8 mouse cellular contexts compared by ENCODE assay signal in genomic region chr7:27308821-27309549, GRCm38 (mm10). TPM values are rescaled to one million over a fixed set of nuclear protein-coding genes. Genes with fewer than 3 reads are reported as not detected.
A peak's percentile ranks its signal among the peaks of the same experiment; 100 is the strongest.
DNase-seq lines count a peak whose midpoint lies in the region; ATAC-seq lines count a peak whose summit lies in the region.

No protein-coding gene starts in this region.

- H3K4me2 ChIP-seq in embryonic facial prominence, embryonic 15.5 days (replicated peaks), result peak overlapping the region; percentile 46
- peak overlapping the region; percentile 59 for H3K4me2 ChIP-seq in kidney, embryonic 16.5 days (replicated peaks; ENCODE audit: low read depth, low read length)
- peak overlapping the region; percentile 48 for H3K4me2 ChIP-seq in midbrain, embryonic 14.5 days (ENCODE audit: low read length)

- H3K4me1 ChIP-seq in embryonic facial prominence, embryonic 15.5 days, result peaks cover 14% of the 10 kb centered on the region
- H3K4me1 ChIP-seq in kidney, embryonic 16.5 days (ENCODE audit: insufficient read depth, low read length), result peaks cover 12% of the 10 kb centered on the region; the same call in 1 of the 2 replicates
- 0 out of 2 replicates have a peak, but pooled peaks cover 10% of the 10 kb centered on the region for H3K4me1 ChIP-seq in midbrain, embryonic 14.5 days (ENCODE audit: control insufficient read depth, insufficient read depth, low read length)

- WGBS in embryonic facial prominence, embryonic 15.5 days, result 8% methylated on average over 28 of the region's 28 CpGs
- WGBS in kidney, embryonic 16.5 days, result 9% methylated on average over 28 of the region's 28 CpGs
- 15% methylated on average over 28 of the region's 28 CpGs for WGBS in midbrain, embryonic 14.5 days

- peak overlapping the region; percentile 29 for H3K4me3 ChIP-seq in embryonic facial prominence, embryonic 15.5 days (replicated peaks)
- peak overlapping the region; percentile 42 for H3K4me3 ChIP-seq in kidney, embryonic 16.5 days (ENCODE audit: low read length)
- peak overlapping the region; percentile 14; the same call in 1 of the 2 replicates for H3K4me3 ChIP-seq in midbrain, embryonic 14.5 days (replicated peaks; ENCODE audit: low read depth, low read length)

- peaks cover 21% of the 10 kb centered on the region for H3K36me3 ChIP-seq in embryonic facial prominence, embryonic 15.5 days
- peaks cover 9% of the 10 kb centered on the region for H3K36me3 ChIP-seq in kidney, embryonic 16.5 days (ENCODE audit: insufficient read depth, low read length)
- no peaks in the 10 kb centered on the region for H3K36me3 ChIP-seq in midbrain, embryonic 14.5 days (ENCODE audit: control insufficient read depth, insufficient read depth, low read length)

- DNase-seq in heart, adult 11 months, result peak; percentile 96
- DNase-seq in heart, postnatal 10 days, result no peak
- peak; percentile 40 for DNase-seq in midbrain, embryonic 14.5 days
- DNase-seq in left cerebral cortex, postnatal 10 days (ENCODE audit: extremely low spot score in 1 of 2, low spot score in 2 of 2), result no peak
- DNase-seq in layer of hippocampus, postnatal 36 days, result no peak
- no peak for DNase-seq in gastrocnemius, postnatal 10 days

- no peak for ATAC-seq in embryonic facial prominence, embryonic 15.5 days (ENCODE audit: insufficient number of reproducible peaks, low FRiP score, low TSS enrichment, low read depth)
- peak; percentile 43 for ATAC-seq in kidney, embryonic 16.5 days (ENCODE audit: low FRiP score, low TSS enrichment)
- ATAC-seq in midbrain, embryonic 14.5 days (ENCODE audit: low FRiP score, low TSS enrichment), result no peak

- H3K9ac ChIP-seq in embryonic facial prominence, embryonic 15.5 days, result no peak overlapping the region
- no peak overlapping the region; the same call in 1 of the 2 replicates for H3K9ac ChIP-seq in kidney, embryonic 16.5 days (replicated peaks; ENCODE audit: low read length)
- H3K9ac ChIP-seq in midbrain, embryonic 14.5 days (replicated peaks; ENCODE audit: low read length), result no peak overlapping the region

- peaks cover 5% of the 10 kb centered on the region; the same call in 1 of the 2 replicates for H3K27me3 ChIP-seq in embryonic facial prominence, embryonic 15.5 days
- no peaks in the 10 kb centered on the region; the same call in 1 of the 2 replicates for H3K27me3 ChIP-seq in kidney, embryonic 16.5 days (ENCODE audit: insufficient read depth, low read length)
- peaks cover 4% of the 10 kb centered on the region; the same call in 1 of the 2 replicates for H3K27me3 ChIP-seq in midbrain, embryonic 14.5 days (ENCODE audit: control insufficient read depth, insufficient read depth, low read length)

- intact Hi-C loops in heart, postnatal 10 days (cut with DNase I), result no loop called here
- intact Hi-C loops in left cerebral cortex, postnatal 10 days (cut with DNase I), result no loop called here

- H3K27ac ChIP-seq in embryonic facial prominence, embryonic 15.5 days (replicated peaks), result peak overlapping the region; percentile 40; the same call in 1 of the 2 replicates
- H3K27ac ChIP-seq in kidney, embryonic 16.5 days (ENCODE audit: low read length), result 0 out of 2 replicates have a peak overlapping the region, but pooled peaks have one; percentile 5
- H3K27ac ChIP-seq in midbrain, embryonic 14.5 days (replicated peaks; ENCODE audit: low read depth, low read length), result no peak overlapping the region

- H3K9me3 ChIP-seq in embryonic facial prominence, embryonic 15.5 days (replicated peaks), result peaks cover 7% of the 10 kb centered on the region; the same call in 1 of the 2 replicates
- peaks cover 9% of the 10 kb centered on the region for H3K9me3 ChIP-seq in kidney, embryonic 16.5 days (ENCODE audit: low read length)
- H3K9me3 ChIP-seq in midbrain, embryonic 14.5 days (ENCODE audit: control insufficient read depth, low read length), result peaks cover 4% of the 10 kb centered on the region; the same call in 1 of the 2 replicates

RNA-seq across cellular contexts. Expression of gene Ltbp4, which starts 28.5 kb away (rescaled TPM):
- total RNA-seq in heart, postnatal 10 days (2021), result 100 to 1,000 TPM; 387 to 393 TPM
- 85.5 and 92.3 TPM in 2 replicates for polyA plus RNA-seq in embryonic facial prominence, embryonic 15.5 days (2015; fragmentation: Nextera tagmentation; extraction: Ambion mirVana)
- 45.9 and 55.8 TPM in 2 replicates for polyA plus RNA-seq in kidney, embryonic 16.5 days (2015; fragmentation: Nextera tagmentation; extraction: Ambion mirVana)
- 6.4 and 7.4 TPM in 2 replicates for polyA plus RNA-seq in midbrain, embryonic 14.5 days (2014; fragmentation: Nextera tagmentation; extraction: Ambion mirVana)
- total RNA-seq in left cerebral cortex, postnatal 10 days (2021), result 10 to 100 TPM; 52.3 to 57.5 TPM
- total RNA-seq in layer of hippocampus, postnatal 36 days (2021), result 10 to 100 TPM; 52.8 to 59.6 TPM
- 100 to 1,000 TPM; 131 to 165 TPM for total RNA-seq in gastrocnemius, postnatal 10 days (2021)

RNA-seq across cellular contexts. Expression of gene Shkbp1, which starts 46.8 kb away (rescaled TPM):
- total RNA-seq in heart, postnatal 10 days (2021), result 10 to 100 TPM; 13.8 to 17.5 TPM
- polyA plus RNA-seq in embryonic facial prominence, embryonic 15.5 days (2015; fragmentation: Nextera tagmentation; extraction: Ambion mirVana), result 36.8 and 46.2 TPM in 2 replicates
- polyA plus RNA-seq in kidney, embryonic 16.5 days (2015; fragmentation: Nextera tagmentation; extraction: Ambion mirVana), result 51.4 and 56.9 TPM in 2 replicates
- polyA plus RNA-seq in midbrain, embryonic 14.5 days (2014; fragmentation: Nextera tagmentation; extraction: Ambion mirVana), result 50.4 and 52.5 TPM in 2 replicates
- total RNA-seq in left cerebral cortex, postnatal 10 days (2021), result 10 to 100 TPM; 24.7 to 27.9 TPM
- total RNA-seq in layer of hippocampus, postnatal 36 days (2021), result 10 to 100 TPM; 36.2 to 37.3 TPM
- total RNA-seq in gastrocnemius, postnatal 10 days (2021), result 1 to 10 TPM; 6.1 to 8.1 TPM

RNA-seq across cellular contexts. Expression of gene Gm20479, which starts 48.2 kb away (rescaled TPM):
- total RNA-seq in heart, postnatal 10 days (2021), result under 1 TPM in 1 of 2 experiments, not detected in 1; 0.99 TPM
- 0.35 and 0.43 TPM in 2 replicates for polyA plus RNA-seq in embryonic facial prominence, embryonic 15.5 days (2015; fragmentation: Nextera tagmentation; extraction: Ambion mirVana)
- 0.64 and 0.80 TPM in 2 replicates for polyA plus RNA-seq in kidney, embryonic 16.5 days (2015; fragmentation: Nextera tagmentation; extraction: Ambion mirVana)
- polyA plus RNA-seq in midbrain, embryonic 14.5 days (2014; fragmentation: Nextera tagmentation; extraction: Ambion mirVana), result not detected in 2 replicates
- not detected for total RNA-seq in left cerebral cortex, postnatal 10 days (2021)
- not detected for total RNA-seq in layer of hippocampus, postnatal 36 days (2021)
- not detected for total RNA-seq in gastrocnemius, postnatal 10 days (2021)

RNA-seq across cellular contexts. Expression of gene Numbl, which starts 50.8 kb away (rescaled TPM):
- total RNA-seq in heart, postnatal 10 days (2021), result 10 to 100 TPM; 10.7 to 13.8 TPM
- 48.7 and 49.3 TPM in 2 replicates for polyA plus RNA-seq in embryonic facial prominence, embryonic 15.5 days (2015; fragmentation: Nextera tagmentation; extraction: Ambion mirVana)
- polyA plus RNA-seq in kidney, embryonic 16.5 days (2015; fragmentation: Nextera tagmentation; extraction: Ambion mirVana), result 13.5 and 16.4 TPM in 2 replicates
- 33.7 and 50.1 TPM in 2 replicates for polyA plus RNA-seq in midbrain, embryonic 14.5 days (2014; fragmentation: Nextera tagmentation; extraction: Ambion mirVana)
- 100 to 1,000 TPM; 117 to 126 TPM for total RNA-seq in left cerebral cortex, postnatal 10 days (2021)
- total RNA-seq in layer of hippocampus, postnatal 36 days (2021), result 100 to 1,000 TPM; 137 to 144 TPM
- 10 to 100 TPM; 14.7 to 17.0 TPM for total RNA-seq in gastrocnemius, postnatal 10 days (2021)

Comparison
In these comparisons a context has a peak if more than half of its experiments do, and no peak if none do; other contexts are left out.
1. DNase-seq: peak in heart, adult 11 months (single experiment) and midbrain, embryonic 14.5 days (single experiment); none in heart, postnatal 10 days (0 of 2), left cerebral cortex, postnatal 10 days (0 of 2), layer of hippocampus, postnatal 36 days (0 of 2) and gastrocnemius, postnatal 10 days (single experiment).
2. Peak in every context shown above with its lines, with median percentiles within 50 percentile points of each other: H3K4me2 ChIP-seq and H3K4me3 ChIP-seq.